Comparison of ENCODE assay signal across 10 mouse cellular contexts in genomic region chr9:42324640-42325394, GRCm38 (mm10).
A peak's percentile ranks its signal among the peaks of the same experiment; 100 is the strongest.
DNase-seq lines count a peak whose midpoint lies in the region; ATAC-seq and TF ChIP-seq lines count a peak whose summit lies in the region.
"Had no signal": no experiment of that assay in that cellular context is flagged by ENCODE, and none has a peak within 500 bp of the region (broad histone marks: within the 10 kb centered on the region; RNA-seq: fewer than 3 reads in every experiment).

No protein-coding gene starts in this region.

- H3K36me3 ChIP-seq in hindbrain, embryonic 11.5 days (ENCODE audit: control insufficient read depth, insufficient read depth, low read length): no peaks in the 10 kb centered on the region
- no peaks in the 10 kb centered on the region for H3K36me3 ChIP-seq in hindbrain, embryonic 10.5 days
- no peaks in the 10 kb centered on the region for H3K36me3 ChIP-seq in forebrain, embryonic 13.5 days (ENCODE audit: poor library complexity, severe bottlenecking)
- no peaks in the 10 kb centered on the region for H3K36me3 ChIP-seq in liver, postnatal 0 days (replicated peaks; ENCODE audit: insufficient read depth, low read length)
- H3K36me3 ChIP-seq: G1E had no signal

- no peaks in the 10 kb centered on the region for H3K4me1 ChIP-seq in hindbrain, embryonic 11.5 days (replicated peaks; ENCODE audit: control insufficient read depth, insufficient read depth, low read length)
- H3K4me1 ChIP-seq in hindbrain, embryonic 10.5 days (replicated peaks): 0 out of 2 replicates have a peak, but pooled peaks cover 3% of the 10 kb centered on the region
- H3K4me1 ChIP-seq in forebrain, embryonic 13.5 days: no peaks in the 10 kb centered on the region
- no peaks in the 10 kb centered on the region for H3K4me1 ChIP-seq in liver, postnatal 0 days (ENCODE audit: insufficient read depth)

- no peak for ATAC-seq in hindbrain, embryonic 11.5 days (ENCODE audit: low FRiP score)
- ATAC-seq in forebrain, embryonic 13.5 days: no peak
- no peak for ATAC-seq in liver, postnatal 0 days
- no peak for ATAC-seq in monocyte, adult 5-6 weeks (replicated peaks; ENCODE audit: insufficient number of reproducible peaks, low FRiP score, low TSS enrichment, poor library complexity, severe bottlenecking)

- 58% methylated on average over 29 of the region's 29 CpGs for WGBS in hindbrain, embryonic 11.5 days
- 50% methylated on average over 29 of the region's 29 CpGs for WGBS in hindbrain, embryonic 10.5 days
- 56% methylated on average over 29 of the region's 29 CpGs for WGBS in forebrain, embryonic 13.5 days
- WGBS in liver, postnatal 0 days (ENCODE audit: insufficient replicate concordance): 52% methylated on average over 29 of the region's 29 CpGs

- peak; percentile 20 for DNase-seq in hindbrain, embryonic 11.5 days (ENCODE audit: low spot score)
- no peak for DNase-seq in hindbrain, embryonic 10.5 days (ENCODE audit: low spot score)
- DNase-seq in Muller cell, postnatal 12 days (ENCODE audit: inconsistent ontology term): peak; percentile 20
- no peak for DNase-seq in liver, postnatal 0 days
- no peak for DNase-seq in MN1 (ENCODE audit: low spot score)
- DNase-seq in ovary, postnatal 14 days (ENCODE audit: low spot score): no peak

- 0 out of 2 replicates have a peak overlapping the region, but pooled peaks have one; percentile 5 for H3K4me2 ChIP-seq in hindbrain, embryonic 11.5 days (replicated peaks; ENCODE audit: low read depth, low read length)
- H3K4me2 ChIP-seq in forebrain, embryonic 13.5 days: peak overlapping the region; percentile 15
- peak overlapping the region; percentile 13; the same call in 1 of the 2 replicates for H3K4me2 ChIP-seq in liver, postnatal 0 days (ENCODE audit: low read depth, low read length)

- no peak overlapping the region for H3K27ac ChIP-seq in hindbrain, embryonic 11.5 days (ENCODE audit: low read depth, low read length)
- H3K27ac ChIP-seq in hindbrain, embryonic 10.5 days: no peak overlapping the region
- H3K27ac ChIP-seq in forebrain, embryonic 13.5 days: no peak overlapping the region
- no peak overlapping the region for H3K27ac ChIP-seq in liver, postnatal 0 days (ENCODE audit: low read depth)
- H3K27ac ChIP-seq: macrophage had no signal

- TF ChIP-seq EP300 in liver, postnatal 0 days (IDR thresholded peaks at IDR 0.05; ENCODE audit: low read depth): no peak

- no peak overlapping the region for H3K9ac ChIP-seq in hindbrain, embryonic 11.5 days (ENCODE audit: low read depth, low read length)
- H3K9ac ChIP-seq in forebrain, embryonic 13.5 days: no peak overlapping the region
- H3K9ac ChIP-seq in liver, postnatal 0 days (replicated peaks): no peak overlapping the region

- peaks cover 4% of the 10 kb centered on the region; the same call in 1 of the 2 replicates for H3K27me3 ChIP-seq in hindbrain, embryonic 11.5 days (ENCODE audit: control insufficient read depth, insufficient read depth, low read length)
- H3K27me3 ChIP-seq in hindbrain, embryonic 10.5 days (ENCODE audit: insufficient read depth, poor library complexity, severe bottlenecking): peaks cover 4% of the 10 kb centered on the region; the same call in 1 of the 2 replicates
- peaks cover 9% of the 10 kb centered on the region; the same call in 1 of the 2 replicates for H3K27me3 ChIP-seq in forebrain, embryonic 13.5 days
- peaks cover 7% of the 10 kb centered on the region; the same call in 1 of the 2 replicates for H3K27me3 ChIP-seq in liver, postnatal 0 days (ENCODE audit: insufficient read depth, low read length)

- H3K4me3 ChIP-seq in hindbrain, embryonic 11.5 days (ENCODE audit: low read depth, low read length): no peak overlapping the region
- H3K4me3 ChIP-seq in hindbrain, embryonic 10.5 days: no peak overlapping the region; the same call in 1 of the 2 replicates
- no peak overlapping the region for H3K4me3 ChIP-seq in forebrain, embryonic 13.5 days
- H3K4me3 ChIP-seq in liver, postnatal 0 days (ENCODE audit: low read depth, low read length): no peak overlapping the region

- peak; percentile 29; the same call in 1 of the 2 replicates for TF ChIP-seq CTCF in liver, postnatal 0 days (IDR thresholded peaks at IDR 0.05; ENCODE audit: low read depth)

- H3K9me3 ChIP-seq in hindbrain, embryonic 11.5 days (ENCODE audit: control insufficient read depth, low read length): no peaks in the 10 kb centered on the region
- peaks cover 4% of the 10 kb centered on the region; the same call in 1 of the 2 replicates for H3K9me3 ChIP-seq in hindbrain, embryonic 10.5 days
- 0 out of 2 replicates have a peak, but pooled peaks cover 4% of the 10 kb centered on the region for H3K9me3 ChIP-seq in forebrain, embryonic 13.5 days (replicated peaks)
- H3K9me3 ChIP-seq in liver, postnatal 0 days (ENCODE audit: low read length): no peaks in the 10 kb centered on the region

Comparison
In these comparisons a context has a peak if more than half of its experiments do, and no peak if none do; other contexts are left out.
1. DNase-seq: peak in hindbrain, embryonic 11.5 days (single experiment) and Muller cell, postnatal 12 days (single experiment); none in hindbrain, embryonic 10.5 days (single experiment), liver, postnatal 0 days (single experiment), MN1 (single experiment) and ovary, postnatal 14 days (single experiment).
2. Peak in every context shown above with its lines, with median percentiles within 50 percentile points of each other: H3K4me2 ChIP-seq.